Mouse (Mus musculus) mature B cell (primary cell): ENCODE results near the gene Tpst2.

Experiments
- in situ Hi-C: fragments of 300-500 bp; cut with MboI; formaldehyde crosslinking; loops from 2 replicates; pipeline ENCODE4 v1.14.3; 2019

The Tpst2 gene

DNA sequence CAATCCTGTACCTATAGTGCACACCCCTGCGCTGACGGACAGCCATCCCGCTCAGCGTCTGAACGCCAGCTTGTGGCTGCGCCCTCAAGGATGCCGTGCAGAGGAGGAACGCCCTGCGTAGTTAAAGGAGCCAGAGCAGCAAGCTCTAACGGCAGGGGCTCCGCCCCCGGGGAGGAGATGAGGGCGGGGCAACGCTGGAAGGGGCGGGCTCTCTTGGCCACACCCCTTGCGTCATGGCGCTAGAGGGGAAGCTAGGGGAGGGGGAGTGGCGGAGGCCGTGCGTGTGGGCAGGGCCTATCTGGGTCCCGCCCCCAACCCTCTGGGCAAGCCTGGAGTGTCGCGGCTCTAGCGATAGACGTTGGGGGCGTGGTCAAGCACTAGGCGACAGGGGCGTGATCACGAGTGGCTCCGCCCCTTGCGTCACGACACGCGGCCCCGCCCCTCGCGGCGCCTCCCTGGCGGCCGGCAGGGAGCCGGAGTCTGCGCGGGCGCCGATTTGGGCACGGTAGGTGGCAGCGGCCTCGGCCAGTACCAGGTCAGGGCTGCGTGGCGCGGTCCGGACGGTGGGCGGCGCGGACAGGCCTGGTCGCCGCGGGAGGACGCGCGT, at the start of gene Tpst2:
TSS of gene Tpst2 (plus strand) at position 425 of the 607 bp plus-strand sequence.
- in situ Hi-C loops = no loop called here

DNA sequence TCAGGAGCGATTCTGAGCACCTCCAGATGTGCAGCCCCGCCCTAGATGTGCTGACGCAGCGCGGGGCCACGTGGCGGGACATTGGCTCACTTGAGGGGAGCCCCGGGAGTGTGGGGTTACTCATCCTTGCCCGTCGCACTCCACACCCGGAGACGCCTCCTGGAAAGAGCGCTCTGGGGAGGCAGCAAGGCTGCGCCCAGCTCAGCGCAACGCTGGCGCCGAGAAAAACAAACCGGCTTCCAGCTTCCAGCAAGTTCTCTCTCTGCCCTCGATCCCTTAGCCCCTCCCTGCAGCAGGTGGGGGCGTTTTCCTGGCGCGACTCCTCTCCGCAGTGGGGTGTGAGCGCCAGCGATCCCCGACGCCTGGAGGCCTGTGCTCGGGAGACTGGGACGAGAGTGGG, 49.1 kb upstream of the Tpst2 start:
- in situ Hi-C loops = loop anchor here (25.0 kb wide), 1 partner anchor 210 kb away; the partner anchor contains the start of gene Gm6588

DNA sequence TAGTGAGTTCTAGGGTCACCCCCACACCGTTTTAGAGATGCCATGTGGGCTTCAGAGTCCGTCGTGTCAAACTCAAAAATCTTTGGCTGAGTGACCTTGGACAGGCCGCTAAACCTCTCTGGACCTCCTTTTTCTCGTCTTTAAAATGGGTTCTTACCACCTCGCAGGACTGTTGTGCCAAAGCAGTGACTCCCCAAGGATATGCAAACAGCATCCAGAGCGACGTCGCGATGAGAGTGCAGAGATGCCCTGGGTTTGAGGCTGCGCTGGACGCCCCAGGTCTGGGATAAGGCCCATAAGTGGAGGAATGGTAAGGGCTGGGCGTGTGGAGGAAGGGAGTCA, 48.6 kb upstream of the Tpst2 start:
- in situ Hi-C loops = loop anchor here (25.0 kb wide), 1 partner anchor 209 kb away; the partner anchor contains the start of gene Gm6588

DNA sequence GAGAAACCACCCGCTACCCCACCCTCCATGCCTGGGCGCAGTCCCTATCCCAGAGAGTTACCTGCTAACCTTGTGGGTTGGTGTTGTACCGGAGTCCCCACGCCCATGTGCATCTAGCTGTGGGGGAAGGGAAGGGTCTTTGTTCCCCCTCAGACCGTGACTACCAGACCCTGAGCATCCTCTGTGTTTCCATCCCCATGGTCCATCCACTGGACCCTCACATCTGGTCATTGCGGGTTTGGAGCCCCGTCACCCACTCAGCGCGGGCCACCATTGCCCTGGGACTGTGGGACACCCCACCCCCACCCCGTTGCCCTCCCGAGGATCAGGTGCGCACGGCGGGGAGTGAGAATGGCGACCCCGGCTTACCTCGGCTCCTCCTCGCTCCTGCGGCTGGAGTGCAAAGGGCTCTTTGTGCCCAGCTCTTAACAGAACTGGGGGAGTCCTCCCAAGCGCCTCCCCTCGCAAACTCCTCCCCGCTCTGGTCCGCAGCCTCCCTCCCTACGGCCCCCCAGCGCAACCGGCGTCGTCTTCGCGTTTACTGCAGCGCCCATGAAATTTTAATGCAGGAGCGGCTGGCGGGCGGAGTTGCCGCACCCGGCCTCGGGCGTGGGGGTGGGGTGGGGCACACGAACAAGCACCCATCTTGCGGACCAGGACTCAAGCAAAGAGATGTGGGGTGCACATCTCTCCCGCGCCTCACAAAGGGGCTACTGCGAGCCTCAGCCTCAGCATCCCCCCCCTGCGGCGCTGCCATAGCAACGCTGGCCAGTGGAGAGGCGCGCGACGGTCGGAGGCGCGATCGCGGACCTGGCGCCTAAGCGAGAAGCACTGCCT, 48.0 kb upstream of the Tpst2 start:
- in situ Hi-C loops = loop anchor here (25.0 kb wide), 1 partner anchor 209 kb away; the partner anchor contains the start of gene Gm6588

DNA sequence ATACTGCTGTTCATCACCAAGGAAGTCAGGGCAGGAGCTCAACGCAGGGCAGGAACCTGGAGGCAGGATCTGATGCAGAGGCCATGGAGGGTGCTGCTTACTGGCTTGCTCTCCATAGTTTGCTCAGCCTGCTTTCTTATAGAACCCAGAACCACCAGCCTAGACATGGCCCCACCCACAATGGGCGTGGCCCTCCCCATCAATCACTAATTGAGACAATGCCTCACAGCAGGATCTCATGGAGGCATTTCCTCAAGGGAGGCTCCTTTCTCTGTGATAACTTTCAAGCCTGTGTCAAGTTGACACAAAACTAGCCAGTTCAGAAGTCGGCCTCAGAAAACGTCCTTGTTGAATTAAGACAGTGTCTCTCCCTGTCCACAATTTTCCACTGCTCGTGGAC, 40.7 kb upstream of the Tpst2 start:
- in situ Hi-C loops = loop anchor here (25.0 kb wide), 1 partner anchor 201 kb away; the partner anchor contains the start of gene Gm6588

DNA sequence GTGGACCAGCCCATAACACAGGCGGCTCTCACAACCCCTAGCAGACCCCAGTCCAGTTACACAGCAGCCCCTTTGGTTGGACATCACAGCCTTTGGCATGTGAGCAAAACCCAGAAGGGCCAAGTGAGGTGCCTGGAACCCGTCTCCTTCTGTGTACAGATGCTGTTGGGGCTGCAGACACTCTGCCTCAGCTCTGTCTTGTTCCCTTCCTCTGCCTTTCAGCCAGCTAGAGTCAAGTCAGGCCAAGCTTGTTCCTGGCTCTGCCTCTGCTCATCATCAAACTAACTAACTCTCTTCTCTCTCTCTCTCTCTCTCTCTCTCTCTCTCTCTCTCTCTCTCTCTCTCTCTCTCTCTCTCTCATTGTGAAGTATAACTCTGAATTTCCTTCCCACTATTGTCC, 39.9 kb upstream of the Tpst2 start:
- in situ Hi-C loops = loop anchor here (25.0 kb wide), 1 partner anchor 201 kb away; the partner anchor contains the start of gene Gm6588

DNA sequence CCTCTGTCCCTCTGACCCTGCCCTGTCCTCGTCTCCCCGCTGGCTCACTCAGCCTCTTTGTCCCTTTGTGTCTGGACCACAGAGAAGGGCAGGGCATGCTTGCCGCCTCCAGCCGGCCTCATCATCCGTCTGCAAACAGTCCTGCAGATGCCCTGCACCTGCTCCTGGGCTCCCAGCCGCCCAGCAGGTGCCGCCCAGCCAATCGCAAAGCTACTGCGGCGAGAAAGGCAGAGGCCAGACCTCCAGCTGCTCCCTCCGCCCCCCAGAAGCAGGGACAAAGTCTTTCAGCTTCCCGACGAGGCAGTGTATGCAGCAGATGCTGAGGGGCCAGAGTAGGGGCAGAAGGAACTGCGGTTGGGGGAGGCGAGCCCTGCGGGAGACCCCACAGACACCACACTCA, 39.1 kb upstream of the Tpst2 start:
- in situ Hi-C loops = loop anchor here (25.0 kb wide), 1 partner anchor 200 kb away; the partner anchor contains the start of gene Gm6588

DNA sequence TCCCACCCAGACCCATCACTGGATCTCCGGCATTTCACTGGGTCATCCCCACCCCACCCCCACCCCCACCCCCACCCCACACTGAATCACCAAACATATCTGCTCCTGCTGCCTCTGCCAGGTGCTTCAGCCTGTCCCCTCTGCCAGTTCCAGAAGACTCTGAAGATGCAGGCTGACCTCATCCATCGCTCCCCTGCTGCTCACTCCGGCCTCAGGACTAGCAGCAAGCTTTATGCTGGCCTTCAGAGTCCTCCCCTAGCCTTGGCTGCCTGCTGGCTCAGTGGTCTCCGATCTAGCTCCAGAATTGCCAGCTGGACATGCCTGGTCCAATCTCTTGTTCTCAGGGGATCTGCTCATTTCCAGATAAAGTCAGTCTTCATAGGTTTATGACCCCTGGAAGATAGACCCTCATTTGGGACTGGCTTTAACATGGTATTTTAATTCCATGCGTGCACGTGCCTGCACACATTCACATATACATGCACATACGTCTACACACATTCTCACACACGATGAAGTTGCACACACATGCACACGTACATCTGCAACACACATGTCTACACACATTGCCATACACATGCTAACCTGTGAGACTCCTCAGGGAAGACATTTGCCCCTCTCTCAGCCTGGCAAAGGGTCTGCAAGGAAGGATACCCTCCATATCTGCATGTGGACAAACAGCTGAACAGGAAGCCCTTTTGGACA, 38.5 kb upstream of the Tpst2 start:
- in situ Hi-C loops = loop anchor here (25.0 kb wide), 1 partner anchor 199 kb away; the partner anchor contains the start of gene Gm6588

DNA sequence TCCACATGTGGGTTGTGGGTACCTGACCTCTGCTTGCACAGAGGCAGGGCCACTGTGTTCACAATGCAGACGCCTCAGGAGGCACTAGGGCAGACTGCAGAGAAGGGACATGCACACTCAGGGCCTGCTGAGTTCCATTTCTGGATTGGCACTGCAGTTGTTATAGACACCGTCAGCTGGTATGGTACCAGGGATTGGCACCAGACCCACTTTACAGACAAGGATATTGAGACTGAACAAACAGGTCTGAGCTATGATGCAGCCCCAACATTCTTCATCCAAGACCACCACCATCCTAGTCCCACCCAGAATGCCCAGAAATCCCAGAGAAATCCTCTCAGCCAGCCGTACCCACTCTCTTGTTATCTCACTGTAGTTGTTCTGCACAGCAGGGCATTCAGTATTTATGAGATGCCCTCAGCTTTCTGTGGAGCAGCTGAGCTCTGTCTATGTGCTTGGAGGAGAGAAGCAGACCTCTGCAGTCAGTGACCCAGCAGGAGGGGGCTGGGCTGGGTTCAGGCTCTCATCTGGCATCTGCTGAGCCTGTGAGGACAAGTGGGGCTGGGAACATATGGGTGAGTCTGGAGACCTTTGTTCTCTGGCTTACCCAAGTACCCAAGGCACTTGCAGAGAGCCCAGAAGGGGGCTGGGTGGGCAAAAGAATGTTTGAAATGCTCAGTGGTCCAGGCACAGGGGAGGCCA, 37.6 kb upstream of the Tpst2 start:
- in situ Hi-C loops = loop anchor here (25.0 kb wide), 1 partner anchor 198 kb away; the partner anchor contains the start of gene Gm6588

DNA sequence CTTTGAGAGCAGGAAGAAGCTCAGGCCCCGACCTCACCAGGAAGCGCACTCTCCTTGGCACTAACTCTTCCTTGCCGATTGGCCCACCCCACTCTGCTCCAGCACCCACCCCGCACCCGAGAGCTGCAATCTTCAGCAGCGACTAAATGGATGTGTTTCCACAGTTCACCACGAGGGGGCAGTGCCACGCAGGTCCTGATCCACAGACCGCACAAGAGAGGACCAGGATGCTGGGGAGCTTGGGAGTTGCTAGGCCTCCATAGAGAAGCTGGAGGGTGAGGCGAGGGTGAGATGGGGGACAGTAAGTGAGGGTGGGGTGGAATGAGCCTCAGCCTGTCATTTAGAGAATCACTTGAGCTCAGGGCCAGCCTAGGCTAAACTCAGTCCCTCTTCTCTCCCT, 35.7 kb upstream of the Tpst2 start:
- in situ Hi-C loops = loop anchor here (5.0 to 25.0 kb wide), 2 partner anchors 97 to 197 kb away; partner anchors contain the start of gene Gm6588

DNA sequence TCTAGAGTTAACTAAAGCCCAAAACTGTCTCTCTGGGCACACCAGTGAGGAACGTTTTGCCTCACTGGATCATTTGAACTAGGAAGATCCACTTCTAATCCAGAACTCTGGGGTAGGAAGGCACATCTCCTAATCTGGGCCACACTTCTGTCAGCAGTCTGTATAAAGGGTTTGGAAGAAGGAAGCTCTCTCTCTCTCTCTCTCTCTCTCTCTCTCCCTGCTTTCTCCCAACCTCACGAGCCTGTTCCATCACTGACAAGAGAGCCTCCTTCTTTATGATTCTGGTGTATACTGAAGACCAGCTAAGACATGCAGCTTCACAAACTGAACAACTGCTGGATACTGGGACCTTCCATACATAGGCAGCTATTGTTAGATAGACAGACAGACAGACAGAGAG, 34.6 kb upstream of the Tpst2 start:
- in situ Hi-C loops = loop anchor here (5.0 to 25.0 kb wide), 2 partner anchors 95 to 195 kb away; partner anchors contain the start of gene Gm6588

DNA sequence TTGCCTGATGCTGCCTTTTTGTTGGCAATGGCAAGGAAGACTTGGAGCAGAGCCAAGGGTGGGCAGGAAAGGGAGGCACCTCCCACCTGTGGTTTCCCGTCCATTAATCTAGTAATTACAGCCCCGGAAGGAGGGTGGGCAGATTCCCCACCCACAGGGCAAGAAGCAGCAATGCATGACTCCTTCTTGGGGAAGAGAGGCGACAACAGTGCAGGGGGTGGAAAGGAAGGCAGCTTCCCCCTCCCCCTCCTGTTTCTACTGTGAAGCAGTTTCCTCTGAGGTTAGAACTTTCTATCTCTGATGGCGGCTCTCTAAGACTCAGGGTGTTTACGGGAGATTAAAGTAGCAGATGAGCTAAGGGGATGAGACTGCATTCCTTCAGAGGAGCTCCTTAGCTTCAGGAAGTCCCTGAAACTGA, 34.1 kb upstream of the Tpst2 start:
- in situ Hi-C loops = loop anchor here (5.0 to 25.0 kb wide), 2 partner anchors 95 to 195 kb away; partner anchors contain the start of gene Gm6588

DNA sequence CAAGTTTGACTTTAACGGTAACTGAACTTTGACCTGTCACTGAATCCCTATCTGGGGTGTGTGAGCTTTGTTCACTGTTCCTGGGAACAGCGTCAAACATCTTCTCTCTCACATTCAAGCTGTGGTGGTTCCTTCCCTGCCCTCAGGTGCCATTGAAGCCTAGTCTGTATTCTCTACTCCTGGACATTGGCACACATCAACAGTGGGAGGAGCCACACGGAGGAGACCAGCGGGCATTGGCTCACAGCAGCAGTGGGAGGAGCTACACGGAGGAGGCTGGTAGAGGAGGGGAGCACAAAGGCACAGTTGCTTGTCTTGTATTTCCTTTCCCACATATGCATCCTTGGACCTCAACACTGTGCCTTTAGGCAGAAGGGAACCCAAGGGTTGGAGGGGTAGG, 33.5 kb upstream of the Tpst2 start:
- in situ Hi-C loops = loop anchor here (5.0 to 25.0 kb wide), 2 partner anchors 94 to 194 kb away; partner anchors contain the start of gene Gm6588

DNA sequence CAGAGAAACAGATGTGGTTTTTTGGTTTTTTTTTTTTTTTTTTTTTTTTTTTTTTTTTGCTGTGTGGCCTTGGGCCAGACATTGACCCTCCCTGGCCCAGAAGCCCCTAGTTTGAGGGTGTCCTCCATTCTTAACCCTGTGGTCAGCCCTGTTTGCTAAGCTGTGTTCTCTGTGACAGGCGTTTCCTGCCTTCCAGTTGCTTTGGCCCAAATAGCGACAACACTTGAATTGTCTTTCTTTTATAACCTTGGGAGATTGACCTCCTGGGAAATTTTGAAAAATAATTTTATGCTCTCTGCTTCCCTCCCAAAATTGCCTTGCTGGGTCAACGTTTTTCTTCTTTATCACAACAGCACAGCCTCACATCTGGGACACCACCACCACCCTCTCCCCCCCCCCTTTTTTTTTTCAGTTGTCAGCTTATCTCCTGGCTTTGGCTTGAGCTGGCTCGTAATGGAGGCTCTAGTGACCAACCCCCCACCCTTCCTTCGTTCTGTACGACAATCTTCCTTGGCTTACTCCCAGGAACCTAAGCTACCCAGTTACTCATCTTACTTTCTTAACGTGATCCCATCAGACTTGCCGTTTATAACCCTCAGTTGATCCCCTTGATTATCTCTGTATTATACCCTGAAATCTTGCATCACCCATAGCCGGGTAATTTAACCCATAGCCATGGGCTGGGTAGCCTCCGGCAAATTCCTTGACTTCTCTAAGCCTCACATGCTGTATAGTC, 32.8 kb upstream of the Tpst2 start:
- in situ Hi-C loops = loop anchor here (5.0 to 25.0 kb wide), 2 partner anchors 94 to 194 kb away; partner anchors contain the start of gene Gm6588

DNA sequence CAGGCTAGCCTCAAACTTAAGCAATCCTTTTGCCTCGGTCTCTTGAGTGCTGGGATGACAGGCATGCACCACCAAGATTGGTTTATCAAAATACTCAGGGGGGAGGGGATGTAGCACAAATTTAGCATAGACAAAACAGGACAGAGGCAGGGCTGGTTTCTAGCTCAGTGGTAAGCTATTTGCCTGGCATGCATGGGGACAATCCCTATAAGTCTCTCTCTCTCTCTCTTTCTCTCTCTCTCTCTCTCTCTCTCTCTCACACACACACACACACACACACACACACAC, 32.3 kb upstream of the Tpst2 start:
- in situ Hi-C loops = loop anchor here (5.0 to 25.0 kb wide), 2 partner anchors 93 to 193 kb away; partner anchors contain the start of gene Gm6588

DNA sequence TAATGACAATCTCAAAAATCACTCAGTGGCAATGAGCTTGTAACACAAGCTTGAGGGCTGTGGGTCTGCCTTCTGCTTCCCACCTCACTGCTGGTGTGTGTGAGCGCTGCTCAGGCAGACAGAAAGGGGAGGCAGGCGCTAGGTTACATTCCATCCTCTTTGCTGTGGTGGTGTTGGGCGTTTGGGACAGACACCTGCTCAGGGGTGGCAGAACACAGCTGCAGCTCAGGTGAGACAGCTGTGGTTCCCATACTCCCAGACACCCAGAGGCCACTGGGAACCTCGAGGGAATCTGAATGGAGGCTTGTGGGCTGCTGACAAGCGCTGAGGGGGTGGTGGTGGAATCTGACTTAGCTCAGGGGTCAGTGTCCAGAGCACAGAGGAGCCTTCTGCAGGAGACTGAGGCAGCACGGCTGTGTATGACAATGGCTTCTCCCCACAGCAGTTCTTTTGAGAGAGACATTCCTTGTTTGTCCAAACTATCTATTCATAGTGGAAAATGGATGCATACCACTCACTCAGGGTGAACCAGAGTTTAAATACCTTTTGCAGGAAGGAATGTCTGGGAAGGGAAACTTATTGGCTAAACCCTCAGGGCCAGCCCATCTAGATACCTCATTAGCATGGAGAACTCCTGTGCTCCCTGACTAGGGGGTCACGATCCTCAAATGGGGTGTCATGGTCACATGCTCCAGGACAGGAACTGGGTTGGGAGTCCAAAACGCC, 31.4 kb upstream of the Tpst2 start:
- in situ Hi-C loops = loop anchor here (5.0 to 25.0 kb wide), 2 partner anchors 92 to 192 kb away; partner anchors contain the start of gene Gm6588

DNA sequence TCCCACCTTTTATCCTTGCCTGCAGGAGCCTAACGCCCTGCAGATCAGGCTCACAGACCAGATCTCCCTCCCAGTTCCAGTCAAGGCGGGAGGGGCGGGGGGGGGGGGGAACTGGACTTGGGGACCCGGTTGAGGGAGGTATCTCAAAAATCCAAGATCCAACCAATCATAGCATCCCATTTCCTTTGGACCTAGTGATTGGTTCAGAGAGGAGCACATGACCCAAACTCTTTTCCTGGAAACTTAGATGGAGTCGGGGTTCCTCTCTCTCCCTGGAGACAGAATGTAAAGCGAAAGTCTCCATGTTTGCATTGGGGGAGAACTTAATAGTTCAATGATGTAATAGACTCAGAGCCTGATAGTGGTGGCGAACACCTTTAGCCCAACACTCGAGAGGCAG, 29.1 kb upstream of the Tpst2 start:
- in situ Hi-C loops = loop anchor here (25.0 kb wide), 1 partner anchor 190 kb away; the partner anchor contains the start of gene Gm6588

DNA sequence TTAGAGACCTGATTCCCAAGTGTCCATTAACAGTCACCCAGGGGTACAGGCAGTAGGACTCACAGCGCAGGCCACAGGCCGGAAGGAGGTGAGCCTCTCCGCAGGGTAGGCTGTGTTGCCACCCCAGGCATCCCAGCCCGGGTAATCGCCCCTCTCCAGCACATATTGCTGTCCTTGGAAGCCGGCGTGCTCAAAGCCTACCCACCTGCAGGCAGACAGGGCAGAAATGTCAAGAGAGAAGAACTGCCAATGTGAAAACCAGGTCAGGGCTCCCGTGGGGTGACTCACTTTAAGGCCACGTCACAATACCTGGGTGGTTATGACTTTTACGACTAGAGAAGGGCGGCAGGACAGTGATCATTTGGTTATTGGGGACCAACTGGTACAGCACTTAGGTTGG, 27.4 kb upstream of the Tpst2 start:
- in situ Hi-C loops = loop anchor here (25.0 kb wide), 1 partner anchor 188 kb away; the partner anchor contains the start of gene Gm6588

DNA sequence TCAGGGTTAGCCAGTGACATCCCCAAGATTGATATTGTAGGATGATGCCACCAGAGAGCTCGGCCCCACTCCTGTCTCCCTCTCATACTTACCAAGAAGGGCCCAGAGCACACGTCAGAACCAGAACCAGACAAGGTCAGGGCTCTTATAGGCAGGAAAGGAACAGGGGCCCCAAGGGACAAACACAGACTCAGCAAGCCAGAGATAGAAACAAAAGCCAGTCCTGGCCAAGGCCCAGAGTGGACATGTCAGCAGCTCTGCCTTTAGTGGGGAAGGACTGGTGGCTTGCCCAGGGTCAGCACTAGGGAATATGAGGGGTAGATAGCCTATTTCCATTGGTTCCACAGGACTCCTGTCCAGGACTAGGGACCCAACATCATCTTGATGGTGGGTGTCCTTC, 24.1 kb upstream of the Tpst2 start, which contains the start of gene Cryba4:
TSS of gene Cryba4 (minus strand) at position 119 of the 400 bp plus-strand sequence.
- in situ Hi-C loops = no loop called here
